Mouse (Mus musculus) forebrain, embryonic 16.5 days (tissue): ENCODE measurements at regions not wholly inside any gene's neighbourhood (a gene's known extent, or its start where the extent isn't known, plus 50 kb on each side); places are given as distances from the start of the nearest gene placed in this dataset.
A peak's percentile ranks its signal among the peaks of the same experiment; 100 is the strongest.

Experiments used
- ATAC-seq: fragments of 200-750 bp; cut with Nextera tagmentation; 2 replicates; pipeline ENCODE4 v1.8.0; 2017; ENCODE audit warnings: mild to moderate bottlenecking, moderate library complexity
- H3K27ac ChIP-seq: fragments of 300-500 bp; sonication (generic); 2 replicates; pipeline ENCODE4 v1.5.1; 2014; ENCODE audit warnings: low read length, control low read depth
- H3K27me3 ChIP-seq: fragments of 300-500 bp; sonication (generic); replicated peaks from 2 replicates; pipeline ENCODE4 v1.6.1; 2014; ENCODE audit warnings: low read length; ENCODE audit not compliant: control insufficient read depth, insufficient read depth
- H3K36me3 ChIP-seq: fragments of 300-500 bp; sonication (generic); 2 replicates; pipeline ENCODE4 v1.6.1; 2014; ENCODE audit not compliant: control insufficient read depth, insufficient read depth
- H3K4me1 ChIP-seq: fragments of 300-500 bp; sonication (generic); replicated peaks from 2 replicates; pipeline ENCODE4 v1.6.1; 2014; ENCODE audit warnings: low read length; ENCODE audit not compliant: control insufficient read depth, insufficient read depth
- H3K4me2 ChIP-seq: fragments of 300-500 bp; sonication (generic); 2 replicates; pipeline ENCODE4 v1.6.1; 2014; ENCODE audit warnings: mild to moderate bottlenecking, low read length, control low read depth
- H3K4me3 ChIP-seq: fragments of 300-500 bp; sonication (generic); replicated peaks from 2 replicates; pipeline ENCODE4 v1.5.1; 2014; ENCODE audit warnings: mild to moderate bottlenecking, low read length, control low read depth
- H3K9ac ChIP-seq: fragments of 300-500 bp; sonication (generic); replicated peaks from 2 replicates; pipeline ENCODE4 v1.6.1; 2014; ENCODE audit warnings: low read depth, low read length, control low read depth
- H3K9me3 ChIP-seq: fragments of 300-500 bp; sonication (generic); 2 replicates; pipeline ENCODE4 v1.6.1; 2016; ENCODE audit warnings: low read length; ENCODE audit not compliant: control insufficient read depth
- WGBS: fragments of 180-500 bp; shearing (Covaris S2); extraction: QIAGEN DNeasy Blood & Tissue Kit; methylation state at CpG from one replicate; pipeline ENCODE4 v1.1.7; 2014; 5-methylcytosine and 5-hydroxymethylcytosine counted together

DNA sequence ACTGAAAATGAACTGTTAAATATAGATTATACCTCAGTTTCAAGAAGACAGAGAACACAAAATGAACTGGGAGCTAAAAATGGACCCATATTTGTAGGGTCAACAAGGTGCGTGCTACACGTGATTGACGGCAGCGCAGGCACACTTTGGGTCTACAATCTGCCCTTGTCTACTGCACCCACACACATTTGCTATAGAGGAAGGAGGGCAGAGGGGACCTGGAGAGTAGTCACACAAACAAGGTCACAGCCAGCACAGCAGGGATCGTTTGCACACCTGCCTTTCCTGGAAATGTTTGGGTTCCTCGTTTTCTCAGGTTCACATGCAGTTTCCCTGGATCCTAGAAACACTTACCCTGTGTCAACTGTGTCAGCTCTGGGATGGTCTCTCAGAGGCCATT is 63.3 kb upstream of the Cnksr3 start:
- H3K4me2 ChIP-seq = no peak overlapping the region
- no peak overlapping the region for H3K9ac ChIP-seq
- H3K4me3 ChIP-seq = no peak overlapping the region
- H3K27ac ChIP-seq = no peak overlapping the region
- peaks cover 8% of the 10 kb centered on the region for H3K4me1 ChIP-seq
- ATAC-seq = no peak
- WGBS = 85% methylated on average over 6 of the region's 6 CpGs
- H3K36me3 ChIP-seq = no peaks in the 10 kb centered on the region
- H3K9me3 ChIP-seq = no peaks in the 10 kb centered on the region
- H3K27me3 ChIP-seq = no peaks in the 10 kb centered on the region

DNA sequence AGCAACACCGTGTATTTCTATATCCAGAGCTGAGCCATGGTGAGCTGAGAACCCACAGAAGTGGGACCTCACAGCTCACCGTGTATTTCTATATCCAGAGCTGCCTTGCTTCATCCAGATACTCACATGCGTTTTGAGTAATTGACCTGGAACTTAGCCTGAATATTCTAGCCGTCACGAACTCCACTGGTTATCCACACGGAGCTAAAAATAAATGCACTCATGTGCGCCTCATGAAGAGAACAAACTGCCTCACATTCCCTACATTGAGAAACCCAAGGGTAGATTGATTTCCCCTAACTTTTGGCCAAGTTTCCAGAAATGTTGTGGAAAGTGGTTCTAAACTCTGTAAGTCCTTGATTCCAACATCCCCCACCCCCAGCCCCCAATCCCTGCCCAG is 62.4 kb upstream of the Cnksr3 start:
- H3K27me3 ChIP-seq = no peaks in the 10 kb centered on the region
- no peaks in the 10 kb centered on the region for H3K36me3 ChIP-seq
- no peak for ATAC-seq
- no peak overlapping the region for H3K9ac ChIP-seq
- WGBS = 70% methylated on average over 7 of the region's 7 CpGs
- H3K4me2 ChIP-seq = no peak overlapping the region
- no peak overlapping the region for H3K27ac ChIP-seq
- H3K9me3 ChIP-seq = no peaks in the 10 kb centered on the region
- H3K4me1 ChIP-seq = peaks cover 8% of the 10 kb centered on the region
- no peak overlapping the region for H3K4me3 ChIP-seq

DNA sequence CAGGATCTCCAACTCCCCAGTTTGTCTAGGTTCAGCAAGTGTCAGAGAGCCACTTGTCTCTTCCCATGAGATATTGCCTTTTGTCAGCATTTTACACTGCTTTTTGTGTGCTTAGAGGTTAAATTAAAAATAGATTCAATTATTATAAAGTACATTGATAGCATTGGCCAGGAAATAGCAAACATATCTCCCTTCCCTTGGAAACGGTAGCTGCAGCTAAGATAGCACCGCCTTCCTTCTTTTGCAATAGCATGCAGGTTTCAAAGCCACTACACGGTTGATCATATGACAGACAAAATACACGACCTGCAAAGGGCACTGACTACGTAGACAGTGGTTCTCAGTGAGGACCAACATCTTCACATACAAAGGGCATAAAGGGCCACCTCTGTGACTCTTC is 59.1 kb upstream of the Cnksr3 start:
- ATAC-seq = no peak
- Histone ChIP-seq H3K27me3 (no peaks in the 10 kb centered on the region), H3K9ac (no peak overlapping the region), H3K4me1 (peaks cover 7% of the 10 kb centered on the region; the same call in 1 of the 2 replicates), H3K4me3 (no peak overlapping the region), H3K27ac (no peak overlapping the region), H3K9me3 (no peaks in the 10 kb centered on the region), H3K4me2 (no peak overlapping the region), H3K36me3 (no peaks in the 10 kb centered on the region)
- WGBS = 75% methylated on average over 5 of the region's 5 CpGs

DNA sequence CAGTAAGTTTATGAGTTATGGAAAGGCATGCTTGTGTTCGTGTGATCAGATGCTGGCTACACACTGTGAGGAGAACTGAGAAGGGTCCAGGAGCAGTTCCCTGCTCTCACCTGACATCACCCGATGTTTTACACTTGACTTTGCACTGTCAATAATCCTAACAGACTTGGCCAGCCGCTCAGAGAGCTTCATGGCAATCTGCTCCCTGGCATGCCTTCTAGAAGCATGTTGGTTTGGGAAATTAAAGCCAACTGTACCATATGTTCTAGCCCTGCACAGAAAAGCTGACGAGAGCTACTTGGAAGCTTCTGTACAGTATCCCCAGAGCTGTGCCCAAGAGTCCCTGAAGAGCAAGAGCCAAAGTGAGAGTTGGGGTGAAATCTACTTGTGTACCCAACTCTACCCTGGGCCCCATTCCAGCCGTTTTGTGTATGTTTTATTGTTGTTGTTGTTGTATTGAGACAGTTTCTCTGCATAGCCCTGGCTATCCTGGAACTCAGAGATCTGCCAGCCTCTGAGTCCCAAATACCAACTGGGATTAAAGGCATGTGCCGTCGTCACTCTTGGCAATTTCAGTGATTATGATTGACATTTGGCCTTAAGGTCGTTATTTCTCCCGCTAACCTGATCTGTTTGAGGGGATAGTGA is 56.5 kb upstream of the Cnksr3 start:
- 42% methylated on average over 9 of the region's 9 CpGs for WGBS
- no peaks in the 10 kb centered on the region for H3K27me3 ChIP-seq

DNA sequence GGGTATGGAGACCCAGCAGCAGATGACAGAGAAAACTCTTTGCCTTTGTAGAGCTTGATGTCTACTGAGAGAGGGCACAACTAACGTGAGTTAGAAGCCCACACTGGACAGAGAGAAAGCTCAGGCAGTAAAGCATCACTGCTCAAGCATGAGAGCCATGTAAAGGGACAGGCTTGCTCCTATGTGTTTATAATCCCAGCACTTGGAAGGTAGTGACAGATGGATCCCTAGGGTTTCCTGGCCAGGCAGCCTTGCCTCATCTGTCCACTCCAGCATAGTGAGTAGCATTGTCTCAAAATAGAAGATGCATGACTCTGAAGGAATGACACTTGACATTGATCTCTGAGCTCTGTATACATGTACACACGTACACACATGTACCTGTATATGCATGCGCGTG is 55.9 kb upstream of the Cnksr3 start:
- Histone ChIP-seq H3K36me3 (no peaks in the 10 kb centered on the region), H3K27me3 (no peaks in the 10 kb centered on the region), H3K4me2 (no peak overlapping the region), H3K4me1 (peaks cover 10% of the 10 kb centered on the region; the same call in 1 of the 2 replicates), H3K9me3 (no peaks in the 10 kb centered on the region), H3K9ac (no peak overlapping the region), H3K4me3 (no peak overlapping the region), H3K27ac (no peak overlapping the region)
- 82% methylated on average over 4 of the region's 4 CpGs for WGBS
- ATAC-seq = peak; percentile 69

More for the DNA sequence above, 56.5 kb upstream of the Cnksr3 start:
- H3K27ac ChIP-seq = no peak overlapping the region
- H3K4me2 ChIP-seq = no peak overlapping the region
- H3K9ac ChIP-seq = no peak overlapping the region
- peak; percentile 96 for ATAC-seq
- no peaks in the 10 kb centered on the region for H3K9me3 ChIP-seq
- H3K36me3 ChIP-seq = no peaks in the 10 kb centered on the region
- peaks cover 10% of the 10 kb centered on the region; the same call in 1 of the 2 replicates for H3K4me1 ChIP-seq
- H3K4me3 ChIP-seq = no peak overlapping the region

DNA sequence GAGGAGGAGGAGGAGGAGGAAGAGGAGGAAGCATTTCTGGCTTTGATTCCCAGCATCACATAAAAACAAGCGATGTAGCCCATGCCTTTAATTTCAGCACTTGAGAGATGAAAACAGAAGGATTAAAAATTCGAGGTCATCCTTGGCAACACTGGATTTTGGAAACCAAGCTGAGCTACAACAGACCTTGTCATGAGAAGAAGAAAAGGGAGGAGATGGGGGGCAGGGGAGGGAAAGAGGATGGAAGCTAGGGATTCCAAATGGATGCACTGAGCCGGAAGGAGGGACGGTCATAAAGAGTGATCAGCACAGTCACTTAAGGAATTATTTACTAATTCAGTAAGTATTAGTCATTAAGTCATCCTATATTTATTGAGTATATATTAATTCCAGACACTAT is 55.1 kb upstream of the Cnksr3 start:
- Histone ChIP-seq H3K4me1 (peaks cover 10% of the 10 kb centered on the region; the same call in 1 of the 2 replicates), H3K27me3 (no peaks in the 10 kb centered on the region), H3K4me3 (no peak overlapping the region), H3K9ac (no peak overlapping the region), H3K9me3 (no peaks in the 10 kb centered on the region), H3K4me2 (no peak overlapping the region), H3K27ac (no peak overlapping the region), H3K36me3 (no peaks in the 10 kb centered on the region)
- no peak for ATAC-seq
- WGBS = 83% methylated on average over 4 of the region's 4 CpGs

DNA sequence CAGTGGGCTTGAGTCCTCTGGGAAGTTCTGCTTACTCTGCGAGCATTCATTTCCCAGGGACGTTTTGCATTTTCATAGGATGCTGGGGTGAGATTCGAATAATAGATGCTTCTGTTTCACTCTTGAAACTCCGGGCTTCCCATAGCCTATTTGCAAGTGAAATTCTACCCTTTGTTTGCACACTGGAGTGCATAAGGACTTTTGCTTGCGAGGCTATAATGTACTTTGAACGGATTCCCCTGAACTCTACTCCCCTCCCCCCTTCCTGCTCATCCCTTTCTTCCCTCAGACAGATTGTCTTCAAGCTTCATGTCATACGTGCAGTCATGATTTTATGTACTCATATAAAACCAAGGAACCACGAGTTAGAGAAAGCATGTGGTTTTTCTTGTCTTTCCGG is 53.4 kb upstream of the Cnksr3 start:
- H3K27ac ChIP-seq = no peak overlapping the region
- H3K4me3 ChIP-seq = no peak overlapping the region
- peaks cover 10% of the 10 kb centered on the region; the same call in 1 of the 2 replicates for H3K4me1 ChIP-seq
- H3K9ac ChIP-seq = no peak overlapping the region
- WGBS = 37% methylated on average over 9 of the region's 9 CpGs
- H3K27me3 ChIP-seq = no peaks in the 10 kb centered on the region
- no peak for ATAC-seq
- no peak overlapping the region for H3K4me2 ChIP-seq
- H3K36me3 ChIP-seq = no peaks in the 10 kb centered on the region
- no peaks in the 10 kb centered on the region for H3K9me3 ChIP-seq

DNA sequence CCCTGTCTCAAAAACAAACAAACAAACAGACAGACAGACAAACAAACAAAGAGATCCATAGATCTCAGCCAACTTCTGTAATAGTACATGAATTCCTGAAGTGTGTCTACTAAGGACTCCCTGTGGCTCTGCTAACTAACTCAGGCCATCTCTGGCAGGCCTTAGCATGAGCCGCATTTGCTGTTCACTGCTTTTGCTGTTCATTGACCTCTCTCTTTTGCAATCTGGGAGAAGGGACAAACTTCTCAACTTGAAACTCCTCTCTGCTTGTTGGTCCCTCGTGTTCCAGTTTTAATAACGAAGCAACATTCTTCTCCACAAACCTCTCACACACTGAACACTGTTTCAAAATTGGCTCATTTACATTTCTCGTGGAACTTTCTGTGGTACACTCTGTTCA is 52.7 kb upstream of the Cnksr3 start:
- WGBS = 50% methylated on average over 4 of the region's 4 CpGs
- Histone ChIP-seq H3K9ac (no peak overlapping the region), H3K36me3 (no peaks in the 10 kb centered on the region), H3K4me2 (no peak overlapping the region), H3K27me3 (no peaks in the 10 kb centered on the region), H3K4me3 (no peak overlapping the region), H3K9me3 (no peaks in the 10 kb centered on the region), H3K27ac (no peak overlapping the region), H3K4me1 (peaks cover 10% of the 10 kb centered on the region; the same call in 1 of the 2 replicates)
- no peak for ATAC-seq
